Mouse (Mus musculus) heart, embryonic 13.5 days (tissue): ENCODE data around the gene Lias. TPM values are rescaled to one million over a fixed set of nuclear protein-coding genes. Genes with fewer than 3 reads are reported as not detected.

Experiments
- ATAC-seq: fragments of 200-750 bp; cut with Nextera tagmentation; 2 replicates; pipeline ENCODE4 v1.8.0; 2017; ENCODE audit warnings: moderate TSS enrichment; ENCODE audit not compliant: insufficient number of reproducible peaks, low FRiP score, low TSS enrichment; ENCODE audit errors: extremely low read depth
- H3K27ac ChIP-seq: fragments of 300-500 bp; sonication (generic); replicated peaks from 2 replicates; pipeline ENCODE4 v1.5.1; 2015; ENCODE audit warnings: moderate library complexity, mild to moderate bottlenecking, inconsistent platforms
- H3K27me3 ChIP-seq: fragments of 300-500 bp; sonication (generic); replicated peaks from 2 replicates; pipeline ENCODE4 v1.6.1; 2015; ENCODE audit warnings: mild to moderate bottlenecking, inconsistent platforms
- H3K36me3 ChIP-seq: fragments of 300-500 bp; sonication (generic); 2 replicates; pipeline ENCODE4 v1.6.1; 2015; ENCODE audit warnings: mild to moderate bottlenecking, inconsistent platforms
- H3K4me1 ChIP-seq: fragments of 300-500 bp; sonication (generic); 2 replicates; pipeline ENCODE4 v1.6.1; 2015; ENCODE audit warnings: inconsistent platforms
- H3K4me2 ChIP-seq: fragments of 300-500 bp; sonication (generic); 2 replicates; pipeline ENCODE4 v1.6.1; 2015; ENCODE audit warnings: inconsistent platforms, mild to moderate bottlenecking, moderate library complexity
- H3K4me3 ChIP-seq: fragments of 300-500 bp; sonication (generic); 2 replicates; pipeline ENCODE4 v1.5.1; 2015; ENCODE audit warnings: moderate library complexity, mild to moderate bottlenecking, inconsistent platforms
- H3K9ac ChIP-seq: fragments of 300-500 bp; sonication (generic); 2 replicates; pipeline ENCODE4 v1.6.1; 2015; ENCODE audit warnings: inconsistent platforms, mild to moderate bottlenecking, moderate library complexity
- H3K9me3 ChIP-seq: fragments of 300-500 bp; sonication (generic); 2 replicates; pipeline ENCODE4 v1.6.1; 2016; ENCODE audit warnings: inconsistent platforms
- WGBS: fragments of 180-500 bp; shearing (Covaris S2); methylation state at CpG from one replicate; pipeline ENCODE4 v1.1.7; 2015; ENCODE audit warnings: mixed read lengths; 5-methylcytosine and 5-hydroxymethylcytosine counted together
- polyA plus RNA-seq: library from polyadenylated mRNA; unstranded; fragments of >200 nt; fragmentation: Nextera tagmentation; extraction: Ambion mirVana; gene quantifications from 2 replicates; pipeline ENCODE4 v1.2.1, GENCODE M21; 2015

Lias gene
- polyA plus RNA-seq, 1 experiment from 2014 or later: 50.2 TPM

DNA sequence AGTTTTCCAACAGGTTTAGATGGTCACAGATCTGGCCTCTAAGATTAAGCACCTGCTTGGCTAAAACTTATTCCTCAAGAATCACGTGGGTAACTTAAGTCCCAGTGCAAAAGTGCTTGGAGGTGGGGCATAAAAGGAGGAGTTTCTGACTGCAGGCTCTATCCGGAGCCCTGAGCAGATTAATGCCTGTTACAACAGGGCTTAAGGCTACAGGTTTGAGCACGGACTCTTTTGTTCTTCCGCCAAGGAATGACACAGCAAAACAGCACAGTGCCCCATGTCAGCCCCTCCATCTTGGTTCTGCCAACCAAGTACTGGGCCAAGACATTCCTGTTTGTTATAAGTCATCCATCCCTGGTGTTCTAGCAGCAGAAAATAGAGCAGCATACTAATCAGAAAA lies 37.0 kb downstream of the Lias start:
- Histone ChIP-seq H3K27me3 (no peaks in the 10 kb centered on the region), H3K27ac (no peak overlapping the region), H3K4me1 (peaks cover 20% of the 10 kb centered on the region), H3K9me3 (no peaks in the 10 kb centered on the region), H3K9ac (no peak overlapping the region), H3K4me2 (no peak overlapping the region), H3K4me3 (no peak overlapping the region), H3K36me3 (peaks cover 45% of the 10 kb centered on the region)
- 56% methylated on average over 4 of the region's 4 CpGs for WGBS
- ATAC-seq: no peak

DNA sequence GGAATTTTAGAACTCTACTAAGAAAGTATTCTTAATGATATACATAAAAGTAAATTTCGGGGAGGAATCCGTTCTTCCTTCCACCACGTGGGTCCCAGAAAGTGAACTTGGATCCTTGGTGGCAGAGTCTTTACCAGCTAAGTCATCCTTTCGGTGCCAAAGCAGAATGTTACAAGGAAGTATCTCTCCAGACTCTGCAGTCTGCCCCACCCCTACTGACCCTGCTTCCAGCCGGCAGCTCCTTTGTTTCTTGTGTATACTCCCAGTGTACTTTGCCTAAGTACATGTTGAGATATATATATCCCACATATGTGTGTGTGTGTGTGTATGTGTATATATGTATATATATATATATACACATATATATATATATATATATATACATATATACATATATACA lies 38.1 kb downstream of the Lias start:
- H3K4me3 ChIP-seq: no peak overlapping the region
- H3K27ac ChIP-seq: no peak overlapping the region
- 88% methylated on average over 5 of the region's 5 CpGs for WGBS
- H3K27me3 ChIP-seq: no peaks in the 10 kb centered on the region
- H3K4me1 ChIP-seq: peaks cover 30% of the 10 kb centered on the region
- H3K4me2 ChIP-seq: no peak overlapping the region
- no peak overlapping the region for H3K9ac ChIP-seq
- ATAC-seq: no peak
- peaks cover 34% of the 10 kb centered on the region for H3K36me3 ChIP-seq
- no peaks in the 10 kb centered on the region for H3K9me3 ChIP-seq

DNA sequence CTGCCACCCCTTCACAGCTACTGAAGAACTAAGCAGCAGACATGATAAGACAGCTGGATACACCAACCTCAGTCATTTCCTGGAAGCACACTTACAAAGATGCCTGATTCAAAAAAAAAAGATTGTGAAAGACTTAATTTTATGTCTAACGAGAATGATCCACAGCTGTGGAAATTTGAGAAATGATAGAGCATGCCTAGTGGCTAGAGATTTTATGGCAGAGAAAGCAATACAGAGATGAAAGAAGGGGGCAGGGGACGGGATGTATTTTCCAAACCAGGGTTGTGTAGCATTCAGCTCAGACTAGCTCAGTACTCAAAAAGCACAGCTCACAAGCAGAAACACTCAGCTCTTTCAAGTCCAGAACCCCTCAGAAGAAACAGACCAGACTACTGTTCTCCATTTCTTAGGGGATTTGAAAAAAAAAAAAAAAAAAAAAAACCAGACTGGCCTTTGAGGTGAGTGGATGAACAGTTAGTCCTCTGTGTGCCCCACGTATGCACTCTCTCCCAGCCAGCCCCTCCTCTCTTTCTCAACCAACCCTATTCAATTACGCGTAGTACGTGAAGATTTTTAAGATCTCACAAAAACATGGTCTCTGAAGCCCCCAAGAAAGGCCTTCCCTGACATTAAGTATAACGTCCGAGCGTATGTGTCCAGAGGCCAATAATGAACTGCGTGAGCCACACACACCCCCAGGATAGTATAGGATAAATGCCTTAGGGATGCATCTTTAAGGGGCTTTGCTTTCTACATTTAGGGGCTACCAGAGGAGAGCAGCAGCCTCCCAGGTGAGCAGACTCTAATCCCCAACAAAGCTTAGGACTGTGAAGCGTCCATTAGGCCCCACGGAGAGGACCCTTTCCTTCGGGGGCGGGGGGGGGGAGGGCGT lies 43.4 kb downstream of the Lias start:
- peaks cover 60% of the 10 kb centered on the region for H3K4me1 ChIP-seq
- 6% methylated on average over 15 of the region's 15 CpGs for WGBS
- peak overlapping the region; percentile 95 for H3K27ac ChIP-seq
- peak overlapping the region; percentile 90 for H3K4me3 ChIP-seq
- peaks cover 4% of the 10 kb centered on the region; the same call in 1 of the 2 replicates for H3K36me3 ChIP-seq
- no peaks in the 10 kb centered on the region for H3K27me3 ChIP-seq
- ATAC-seq: no peak
- H3K4me2 ChIP-seq: peak overlapping the region; percentile 80
- H3K9me3 ChIP-seq: no peaks in the 10 kb centered on the region
- H3K9ac ChIP-seq: peak overlapping the region; percentile 94

DNA sequence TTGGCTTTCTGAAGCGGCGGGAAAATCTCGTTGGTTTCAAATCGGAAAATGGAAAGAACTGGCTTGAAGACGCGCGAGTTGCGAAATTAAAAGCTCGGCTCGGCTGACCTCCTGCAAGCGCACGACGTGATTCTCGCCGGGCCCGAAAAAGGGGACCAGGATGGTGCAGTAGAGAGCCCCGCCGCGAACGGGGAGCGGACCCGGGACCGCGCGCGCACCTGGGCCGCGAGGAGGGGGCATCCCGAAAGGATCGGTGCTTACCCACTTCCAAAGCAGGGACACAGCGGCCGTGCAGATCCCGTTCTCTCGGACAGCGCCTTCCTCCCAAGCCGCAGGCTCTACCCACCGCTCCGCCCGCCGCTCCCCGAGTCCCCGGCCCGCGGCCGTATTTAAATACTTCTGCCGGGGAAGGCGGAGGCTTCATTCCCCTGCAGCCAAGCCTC lies 44.1 kb downstream of the Lias start:
- Histone ChIP-seq H3K4me3 (peak overlapping the region; percentile 90), H3K27me3 (no peaks in the 10 kb centered on the region), H3K4me2 (peak overlapping the region; percentile 80), H3K27ac (peak overlapping the region; percentile 95), H3K9me3 (no peaks in the 10 kb centered on the region), H3K4me1 (peaks cover 60% of the 10 kb centered on the region), H3K36me3 (peaks cover 1% of the 10 kb centered on the region; the same call in 1 of the 2 replicates), H3K9ac (peak overlapping the region; percentile 94)
- ATAC-seq: no peak
- WGBS: under 1% methylated on average over 46 of the region's 47 CpGs

DNA sequence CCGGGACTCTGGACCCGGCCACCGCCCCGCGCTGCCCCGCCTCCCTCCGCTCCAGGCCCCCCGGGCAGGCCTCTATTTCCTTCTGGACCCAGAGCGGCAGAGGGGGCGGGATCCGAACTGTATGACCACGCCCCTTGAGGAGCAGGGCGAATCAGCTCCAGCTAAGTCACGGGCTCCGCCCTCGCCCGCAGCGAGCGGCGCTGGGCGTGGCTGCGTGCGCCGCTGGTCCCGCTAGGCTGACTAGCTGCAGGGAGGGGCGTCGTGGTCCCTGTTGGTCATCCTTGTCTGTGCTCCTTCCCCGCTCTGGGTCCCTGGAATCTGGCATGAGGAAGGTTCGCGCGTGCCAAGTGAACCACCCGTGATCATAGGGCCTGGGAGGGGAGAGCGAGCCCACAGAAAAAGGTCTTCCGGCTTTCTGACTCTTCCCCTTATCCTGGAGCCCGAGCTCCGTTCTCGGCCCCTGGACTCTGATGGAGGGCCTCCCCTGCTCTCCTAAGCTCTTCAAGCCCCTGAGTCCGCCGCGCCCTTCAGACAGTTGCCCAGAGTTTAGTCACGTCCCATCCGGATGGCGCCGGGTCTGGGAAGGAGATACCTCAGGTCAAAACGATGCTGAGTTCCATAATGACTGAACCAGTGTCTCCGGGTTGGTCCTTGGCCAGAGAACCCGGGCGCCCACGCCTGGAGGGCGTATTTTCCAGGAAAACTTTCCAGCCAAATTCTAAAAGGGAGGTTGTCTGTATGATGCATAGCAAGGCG lies 44.7 kb downstream of the Lias start, which contains the start of gene Ugdh:
TSS of gene Ugdh (minus strand) at position 144 of the 756 bp plus-strand sequence.
- ATAC-seq: peak; percentile 98
- peak within 1 kb of the TSS; percentile 90 for H3K4me3 ChIP-seq
- under 1% methylated on average over 51 of the region's 51 CpGs for WGBS

DNA sequence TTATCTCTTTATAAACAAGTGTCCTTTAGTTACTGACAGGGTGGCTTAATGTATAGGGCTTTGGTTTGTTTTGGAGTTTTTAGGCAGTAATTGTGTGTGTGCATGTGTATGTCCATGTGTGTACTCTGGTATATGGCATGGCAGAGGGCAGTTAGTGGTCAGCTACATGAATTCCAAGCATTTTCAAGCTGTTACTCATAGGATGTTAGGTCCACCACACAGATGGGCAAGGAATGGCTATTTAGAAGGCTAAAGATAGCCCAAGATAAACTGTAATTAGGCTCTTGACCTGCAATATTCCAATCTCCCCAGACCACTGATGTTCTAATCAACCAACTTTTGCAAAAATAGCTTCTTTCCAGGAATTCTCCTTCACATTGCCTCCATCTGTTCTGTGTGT lies 46.7 kb downstream of the Lias start:
- Histone ChIP-seq H3K36me3 (peaks cover 7% of the 10 kb centered on the region; the same call in 1 of the 2 replicates), H3K4me3 (no peak overlapping the region), H3K9ac (no peak overlapping the region), H3K27ac (no peak overlapping the region), H3K4me1 (peaks cover 44% of the 10 kb centered on the region), H3K9me3 (no peaks in the 10 kb centered on the region), H3K27me3 (no peaks in the 10 kb centered on the region), H3K4me2 (no peak overlapping the region)
- no peak for ATAC-seq

More for the DNA sequence above, 44.7 kb downstream of the Lias start, which contains the start of gene Ugdh:
- peak within 1 kb of the TSS; percentile 94 for H3K9ac ChIP-seq
- H3K36me3 ChIP-seq: no peaks in the 10 kb centered on the region
- no peaks in the 10 kb centered on the region for H3K9me3 ChIP-seq
- peak within 1 kb of the TSS; percentile 80 for H3K4me2 ChIP-seq
- H3K4me1 ChIP-seq: peaks cover 58% of the 10 kb centered on the region
- peak within 1 kb of the TSS; percentile 95 for H3K27ac ChIP-seq
- no peaks in the 10 kb centered on the region for H3K27me3 ChIP-seq

DNA sequence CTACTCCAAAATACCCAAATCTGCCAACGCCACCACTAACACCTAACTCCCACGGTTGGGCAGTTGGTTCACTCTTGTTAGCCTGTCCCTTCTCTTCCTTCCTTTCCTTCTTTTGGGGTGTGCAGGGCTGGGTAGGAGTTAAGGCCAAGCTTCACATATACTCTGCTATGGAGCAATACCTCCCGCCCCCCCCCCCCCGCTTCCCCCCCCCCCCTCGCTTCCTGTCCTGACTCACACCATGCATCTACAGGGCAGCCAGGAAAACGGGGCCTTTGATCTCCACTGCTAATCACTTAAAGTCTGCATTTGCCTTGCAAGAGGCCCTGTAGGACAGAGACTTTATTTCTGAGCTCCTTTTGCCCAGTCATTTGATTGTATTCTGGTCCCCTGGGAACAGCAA lies 53.7 kb downstream of the Lias start:
- Histone ChIP-seq H3K4me3 (no peak overlapping the region), H3K27ac (peak overlapping the region; percentile 24; the same call in 1 of the 2 replicates), H3K36me3 (peaks cover 35% of the 10 kb centered on the region), H3K4me2 (no peak overlapping the region), H3K27me3 (no peaks in the 10 kb centered on the region), H3K4me1 (peaks cover 21% of the 10 kb centered on the region), H3K9me3 (no peaks in the 10 kb centered on the region), H3K9ac (no peak overlapping the region)
- WGBS: 29% methylated on average over 3 of the region's 6 CpGs
- ATAC-seq: no peak

DNA sequence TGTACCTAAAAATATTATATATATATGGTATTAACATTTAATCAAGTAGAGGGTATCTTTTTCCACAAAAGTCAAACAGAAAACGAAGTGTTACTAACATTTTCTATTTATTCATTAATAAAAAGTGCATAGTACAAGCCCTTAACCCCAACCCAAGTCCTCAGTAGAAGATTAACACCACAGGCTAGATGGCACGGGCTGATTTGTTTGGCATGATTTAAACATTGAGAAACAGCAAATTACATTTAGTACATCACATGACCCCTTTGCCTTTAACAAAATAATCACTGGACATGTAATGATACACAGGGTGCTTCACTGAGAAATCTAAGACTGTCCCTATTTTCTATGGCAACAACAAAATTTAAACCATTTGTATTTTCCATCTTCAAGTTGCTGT lies 55.5 kb downstream of the Lias start:
- H3K27ac ChIP-seq: no peak overlapping the region
- peaks cover 46% of the 10 kb centered on the region for H3K36me3 ChIP-seq
- H3K4me2 ChIP-seq: no peak overlapping the region
- no peak overlapping the region for H3K9ac ChIP-seq
- 83% methylated on average over 2 of the region's 2 CpGs for WGBS
- no peak overlapping the region for H3K4me3 ChIP-seq
- ATAC-seq: no peak
- no peaks in the 10 kb centered on the region for H3K9me3 ChIP-seq
- no peaks in the 10 kb centered on the region for H3K27me3 ChIP-seq
- peaks cover 21% of the 10 kb centered on the region for H3K4me1 ChIP-seq

DNA sequence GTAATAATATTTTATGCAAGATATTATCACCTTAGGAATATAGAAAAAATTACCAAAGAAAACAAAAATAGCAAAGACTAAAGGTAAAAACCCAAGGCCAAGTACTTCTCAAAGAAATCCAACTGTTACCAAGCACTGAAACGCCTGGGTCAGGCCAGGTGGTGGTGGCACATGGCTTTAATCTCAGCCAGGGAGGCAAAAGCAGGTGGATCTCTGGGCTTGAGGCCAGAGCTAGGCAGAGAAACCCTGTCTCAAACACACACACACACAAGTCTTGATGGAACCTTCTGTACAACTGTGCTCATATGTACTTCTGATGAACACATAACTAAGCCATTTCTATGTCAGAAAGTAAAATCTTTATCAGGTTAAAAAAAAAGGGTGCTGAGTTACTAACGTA lies 56.5 kb downstream of the Lias start:
- 74% methylated on average over 2 of the region's 2 CpGs for WGBS
- H3K4me1 ChIP-seq: peaks cover 21% of the 10 kb centered on the region
- ATAC-seq: no peak
- H3K9me3 ChIP-seq: no peaks in the 10 kb centered on the region
- H3K27me3 ChIP-seq: no peaks in the 10 kb centered on the region
- H3K27ac ChIP-seq: no peak overlapping the region
- peaks cover 49% of the 10 kb centered on the region for H3K36me3 ChIP-seq
- no peak overlapping the region for H3K9ac ChIP-seq
- no peak overlapping the region for H3K4me2 ChIP-seq
- H3K4me3 ChIP-seq: no peak overlapping the region

DNA sequence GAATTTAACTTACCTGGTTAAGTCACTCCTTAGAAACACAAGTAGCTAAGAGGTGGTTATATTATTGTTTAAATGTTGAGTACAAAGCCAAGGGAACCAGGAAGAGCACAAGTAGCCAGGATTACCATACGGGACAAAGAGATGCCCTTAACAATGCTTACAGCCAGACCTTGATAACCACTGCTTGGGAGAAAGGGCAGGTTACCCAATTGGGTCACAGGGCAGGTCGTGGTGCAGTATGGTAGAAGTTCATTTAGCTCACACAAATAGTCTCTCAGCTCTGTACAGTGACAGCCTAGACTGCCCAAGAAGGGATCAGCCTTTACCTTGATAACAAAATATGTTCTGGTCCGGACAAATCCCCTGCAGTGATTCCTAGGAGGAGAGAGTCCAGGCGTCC lies 57.6 kb downstream of the Lias start:
- Histone ChIP-seq H3K27ac (no peak overlapping the region), H3K9ac (no peak overlapping the region), H3K4me2 (no peak overlapping the region), H3K36me3 (peaks cover 54% of the 10 kb centered on the region), H3K9me3 (no peaks in the 10 kb centered on the region), H3K4me3 (no peak overlapping the region), H3K27me3 (no peaks in the 10 kb centered on the region), H3K4me1 (peaks cover 13% of the 10 kb centered on the region)
- 70% methylated on average over 4 of the region's 4 CpGs for WGBS
- no peak for ATAC-seq

DNA sequence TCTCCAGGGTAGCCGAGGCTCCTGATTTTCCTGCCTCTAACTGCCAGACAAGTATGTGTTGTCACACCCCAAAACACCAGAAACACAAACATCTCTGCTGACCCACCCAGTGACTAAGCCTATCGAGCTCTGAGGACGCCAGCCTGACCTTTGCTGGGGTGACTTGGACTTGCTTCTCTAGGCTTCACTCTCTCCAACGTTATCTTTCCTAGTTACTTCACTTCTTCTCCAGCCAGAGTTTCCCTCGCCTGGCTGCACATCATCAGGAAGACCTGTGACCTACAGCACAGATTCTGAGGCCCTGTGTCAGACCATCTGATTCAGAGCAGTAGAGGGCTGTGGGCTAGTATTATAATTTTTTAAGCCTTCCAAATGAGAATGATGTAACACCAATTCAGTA lies 63.5 kb downstream of the Lias start:
- H3K4me1 ChIP-seq: peaks cover 54% of the 10 kb centered on the region
- 0 out of 2 replicates have a peak overlapping the region, but pooled peaks have one; percentile 33 for H3K9ac ChIP-seq
- no peaks in the 10 kb centered on the region for H3K9me3 ChIP-seq
- H3K36me3 ChIP-seq: peaks cover 28% of the 10 kb centered on the region
- ATAC-seq: no peak
- WGBS: 20% methylated on average over 5 of the region's 5 CpGs
- H3K27me3 ChIP-seq: no peaks in the 10 kb centered on the region
- H3K4me2 ChIP-seq: no peak overlapping the region
- H3K27ac ChIP-seq: peak overlapping the region; percentile 85
- H3K4me3 ChIP-seq: no peak overlapping the region
